Mouse (Mus musculus) left cerebral cortex, postnatal 25 days (tissue): Measurements from ENCODE around the gene Ddx28. TPM values are rescaled to one million over a fixed set of nuclear protein-coding genes. Genes with fewer than 3 reads are reported as not detected.

Source experiments
- DNase-seq, 2 experiments: peaks; one replicate each; pipeline ENCODE4 v3.0.0; 2022; ENCODE audit warnings: low spot score in 2 of 2, mixed read lengths in 1 of 2
- intact Hi-C: fragments of 180-260 bp; cut with DNase I; formaldehyde crosslinking; loops from one replicate; pipeline ENCODE4 v1.15.1; 2025
- total RNA-seq, 2 experiments: library from RNA; stranded (reverse); gene quantifications; 2 replicates each; pipeline ENCODE4 v1.2.3; 2021

The Ddx28 gene
- total RNA-seq, 2 experiments from 2014 or later: 12.8 to 13.8 TPM

GRCm38 (mm10) chr8:105979325-105979724 is 32.4 kb downstream of the Ddx28 start, which contains the start of gene Dpep3:
Dpep3 (minus strand) TSS chr8:105979429.
- intact Hi-C loops: no loop called here

GRCm38 (mm10) chr8:105975363-105975762 is 36.3 kb downstream of the Ddx28 start:
- DNase-seq: no peak
- intact Hi-C loops: no loop called here

More at GRCm38 (mm10) chr8:105979325-105979724, 32.4 kb downstream of the Ddx28 start, which contains the start of gene Dpep3:
- DNase-seq: no peak

- no peak for DNase-seq
- intact Hi-C loops: no loop called here
These were observed 40.5 kb downstream of the Ddx28 start for GRCm38 (mm10) chr8:105971019-105971720.

GRCm38 (mm10) chr8:105969367-105969766 is 42.3 kb downstream of the Ddx28 start:
- intact Hi-C loops: no loop called here
- DNase-seq: no peak

- no peak for DNase-seq
- intact Hi-C loops: no loop called here
These were observed 44.9 kb downstream of the Ddx28 start for GRCm38 (mm10) chr8:105966692-105967311.

GRCm38 (mm10) chr8:105965905-105966341 is 45.8 kb downstream of the Ddx28 start, which contains the start of gene Slc12a4:
Slc12a4 (minus strand) TSS chr8:105966097.
- peak in 1 of 2 experiments; percentile 23 for DNase-seq
- intact Hi-C loops: no loop called here

GRCm38 (mm10) chr8:105965266-105965904 is 46.3 kb downstream of the Ddx28 start:
- intact Hi-C loops: no loop called here
- DNase-seq: peak in 1 of 2 experiments; percentile 16

- no peak for DNase-seq
- intact Hi-C loops: no loop called here
These were observed 47.0 kb downstream of the Ddx28 start for GRCm38 (mm10) chr8:105964506-105965265.

GRCm38 (mm10) chr8:105961536-105961935 is 50.1 kb downstream of the Ddx28 start:
- intact Hi-C loops: no loop called here
- DNase-seq: no peak

- no peak for DNase-seq
- intact Hi-C loops: no loop called here
These were observed 50.6 kb downstream of the Ddx28 start for GRCm38 (mm10) chr8:105961101-105961500.

Other genes starting within 250 kb of the Ddx28 start
- gene Ranbp10, start 184.5 kb downstream of the Ddx28 start, total RNA-seq: 10 to 100 TPM; 24.4 to 25.8 TPM
- not detected for gene Tsnaxip1, start 184.2 kb downstream of the Ddx28 start, total RNA-seq
- gene Cenpt, start 158.6 kb downstream of the Ddx28 start, total RNA-seq: 10 to 100 TPM; 14.0 to 16.6 TPM
- 10 to 100 TPM; 40.0 to 40.4 TPM for gene Thap11, start 156.8 kb downstream of the Ddx28 start, total RNA-seq
- 10 to 100 TPM; 21.8 to 32.1 TPM for gene Nutf2, start 151.3 kb downstream of the Ddx28 start, total RNA-seq
- 10 to 100 TPM; 58.1 to 62.9 TPM for gene Edc4, start 131.0 kb downstream of the Ddx28 start, total RNA-seq
- gene Nrn1l, start 118.3 kb downstream of the Ddx28 start, total RNA-seq: 1 to 10 TPM; 3.1 to 3.2 TPM
- 1 to 10 TPM; 8.1 to 8.5 TPM for gene Pskh1, start 111.4 kb downstream of the Ddx28 start, total RNA-seq
- gene Ctrl, start 78.0 kb downstream of the Ddx28 start, total RNA-seq: under 1 TPM; 0.85 to 0.96 TPM
- gene Psmb10, start 73.4 kb downstream of the Ddx28 start, total RNA-seq: 10 to 100 TPM; 84.9 to 92.0 TPM
- gene Lcat, start 68.5 kb downstream of the Ddx28 start, total RNA-seq: 10 to 100 TPM; 28.0 to 32.5 TPM
- 10 to 100 TPM; 20.0 to 23.3 TPM for gene Slc12a4, start 45.8 kb downstream of the Ddx28 start, total RNA-seq
- gene Dpep3, start 32.5 kb downstream of the Ddx28 start, total RNA-seq: not detected
- 10 to 100 TPM; 16.7 to 18.9 TPM for gene Dus2, start 20.5 kb downstream of the Ddx28 start, total RNA-seq
- gene Dpep2nb, start 5.9 kb downstream of the Ddx28 start, total RNA-seq: not detected
- gene Nfatc3, start 47.0 kb upstream of the Ddx28 start, total RNA-seq: 10 to 100 TPM in 1 of 2 experiments, 1 to 10 TPM in 1; 9.3 to 12.2 TPM
- gene Esrp2, start 125.1 kb upstream of the Ddx28 start, total RNA-seq: not detected
- 10 to 100 TPM; 25.4 to 27.5 TPM for gene Pla2g15, start 138.5 kb upstream of the Ddx28 start, total RNA-seq
- 10 to 100 TPM; 27.6 to 32.4 TPM for gene Slc7a6, start 157.0 kb upstream of the Ddx28 start, total RNA-seq
- gene Slc7a6os, start 199.1 kb upstream of the Ddx28 start, total RNA-seq: 10 to 100 TPM; 24.2 to 29.5 TPM
- gene Prmt7, start 199.1 kb upstream of the Ddx28 start, total RNA-seq: 10 to 100 TPM; 34.4 to 37.6 TPM